Mouse (Mus musculus) stomach, postnatal 0 days (tissue): ENCODE measurements at regions not wholly inside any gene's neighbourhood (a gene's known extent, or its start where the extent isn't known, plus 50 kb on each side); places are given as distances from the start of the nearest gene placed in this dataset.
"Not testable (repeated sequence)": the region's sequence is repeated elsewhere in the genome, so short reads cannot be mapped to it uniquely, and the experiment has no call there.

Experiments
- ATAC-seq: fragments of 200-750 bp; cut with Nextera tagmentation; 2 replicates; pipeline ENCODE4 v1.8.0; 2017; ENCODE audit not compliant: low FRiP score, low TSS enrichment
- DNase-seq: peaks from one replicate; pipeline ENCODE4 v3.0.0-alpha.2; 2016; ENCODE audit warnings: low spot score
- H3K27ac ChIP-seq: fragments of 300-500 bp; sonication (generic); replicated peaks from 2 replicates; pipeline ENCODE4 v1.5.1; 2014; ENCODE audit warnings: mild to moderate bottlenecking, control low read depth
- H3K27me3 ChIP-seq: fragments of 300-500 bp; sonication (generic); 2 replicates; pipeline ENCODE4 v1.6.1; 2014; ENCODE audit warnings: low read length; ENCODE audit not compliant: control insufficient read depth, insufficient read depth
- H3K36me3 ChIP-seq: fragments of 300-500 bp; sonication (generic); 2 replicates; pipeline ENCODE4 v1.6.1; 2014; ENCODE audit warnings: low read length, mixed read lengths; ENCODE audit not compliant: control insufficient read depth, insufficient read depth
- H3K4me1 ChIP-seq: fragments of 300-500 bp; sonication (generic); replicated peaks from 2 replicates; pipeline ENCODE4 v1.6.1; 2014; ENCODE audit warnings: antibody characterized with exemption; ENCODE audit not compliant: control insufficient read depth, insufficient read depth
- H3K4me2 ChIP-seq: fragments of 300-500 bp; sonication (generic); replicated peaks from 2 replicates; pipeline ENCODE4 v1.6.1; 2014; ENCODE audit warnings: low read depth, mild to moderate bottlenecking, control low read depth, moderate library complexity
- H3K4me3 ChIP-seq: fragments of 300-500 bp; sonication (generic); 2 replicates; pipeline ENCODE4 v1.5.1; 2014; ENCODE audit warnings: low read depth, low read length, control low read depth
- H3K9ac ChIP-seq: fragments of 300-500 bp; sonication (generic); 2 replicates; pipeline ENCODE4 v1.6.1; 2014; ENCODE audit warnings: mild to moderate bottlenecking, low read length, control low read depth, mixed read lengths
- H3K9me3 ChIP-seq: fragments of 300-500 bp; sonication (generic); 2 replicates; pipeline ENCODE4 v1.6.1; 2016; ENCODE audit warnings: low read length; ENCODE audit not compliant: control insufficient read depth
- CTCF ChIP-seq: IDR thresholded peaks from 2 replicates; pipeline ENCODE4 v1.5.1; 2016; ENCODE audit warnings: antibody characterized with exemption, low read depth, mild to moderate bottlenecking, moderate library complexity
- EP300 ChIP-seq: optimal IDR thresholded peaks from 2 replicates; pipeline ENCODE3; 2016; ENCODE audit warnings: antibody characterized with exemption
- WGBS: fragments of 180-500 bp; shearing (Covaris S2); extraction: QIAGEN DNeasy Blood & Tissue Kit; methylation state at CpG from one replicate; pipeline ENCODE4 v1.1.7; 2014; 5-methylcytosine and 5-hydroxymethylcytosine counted together

DNA sequence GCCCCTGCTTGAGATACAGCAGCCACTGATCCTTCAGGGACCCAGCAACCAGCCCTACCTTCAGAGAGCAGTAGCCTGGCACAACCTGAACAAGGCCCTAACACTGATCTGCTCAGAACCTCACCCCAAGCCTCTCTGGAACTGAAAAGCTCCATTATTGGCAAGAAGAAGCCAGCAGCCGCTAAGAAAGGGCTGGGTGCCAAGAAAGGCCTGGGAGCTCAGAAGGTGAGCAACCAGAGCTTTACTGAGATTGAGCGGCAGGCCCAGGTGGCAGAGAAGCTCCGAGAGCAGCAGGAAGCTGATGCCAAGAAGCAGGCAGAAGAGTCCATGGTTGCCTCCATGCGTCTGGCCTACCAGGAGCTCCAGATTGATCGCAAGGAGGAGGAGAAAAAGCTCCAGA, 74.4 kb upstream of the Oxtr start:
- not testable (repeated sequence) for H3K9me3 ChIP-seq, ATAC-seq, H3K9ac ChIP-seq, H3K4me1 ChIP-seq, H3K27me3 ChIP-seq, H3K36me3 ChIP-seq, H3K27ac ChIP-seq, H3K4me2 ChIP-seq, DNase-seq, H3K4me3 ChIP-seq
- WGBS: 72% methylated on average over 5 of the region's 5 CpGs

GRCm38 (mm10) chr6:112563659-112564058, 73.9 kb upstream of the Oxtr start:
- not testable (repeated sequence) for DNase-seq, H3K9me3 ChIP-seq, H3K27ac ChIP-seq, H3K4me1 ChIP-seq, H3K4me2 ChIP-seq, ATAC-seq, H3K27me3 ChIP-seq, H3K4me3 ChIP-seq, H3K9ac ChIP-seq, H3K36me3 ChIP-seq
- WGBS: 98% methylated on average over 17 of the region's 17 CpGs

DNA sequence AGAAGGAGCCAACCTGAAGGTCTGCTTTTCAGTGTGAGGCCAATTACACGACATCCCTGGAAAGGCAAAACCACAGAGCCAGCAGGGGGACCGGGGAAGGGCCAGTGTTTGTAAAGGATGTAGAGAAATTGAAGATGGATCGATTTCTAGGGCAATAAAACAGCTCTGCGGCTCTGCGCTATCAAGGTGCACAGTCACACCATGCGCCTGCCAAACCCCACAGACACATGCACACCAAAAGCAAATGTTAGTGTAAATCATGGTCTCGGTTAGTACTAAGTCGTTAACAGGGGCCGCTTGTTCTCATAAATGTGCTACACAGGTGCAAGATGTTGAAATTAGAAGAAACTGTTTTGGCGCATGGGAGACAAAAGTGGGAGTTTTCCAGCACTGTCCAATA, 72.3 kb upstream of the Oxtr start:
- H3K9ac ChIP-seq: no peak overlapping the region
- no peaks in the 10 kb centered on the region for H3K36me3 ChIP-seq
- H3K4me1 ChIP-seq: no peaks in the 10 kb centered on the region
- H3K27me3 ChIP-seq: no peaks in the 10 kb centered on the region
- no peak overlapping the region for H3K4me2 ChIP-seq
- TF ChIP-seq CTCF (no peak), EP300 (no peak)
- ATAC-seq (no peak), DNase-seq (no peak)
- H3K9me3 ChIP-seq: no peaks in the 10 kb centered on the region
- H3K27ac ChIP-seq: no peak overlapping the region
- no peak overlapping the region for H3K4me3 ChIP-seq
- 64% methylated on average over 10 of the region's 10 CpGs for WGBS

GRCm38 (mm10) chr6:112561568-112561967, 71.8 kb upstream of the Oxtr start:
- TF ChIP-seq EP300 (no peak), CTCF (no peak)
- no peak for ATAC-seq
- H3K4me2 ChIP-seq: no peak overlapping the region

DNA sequence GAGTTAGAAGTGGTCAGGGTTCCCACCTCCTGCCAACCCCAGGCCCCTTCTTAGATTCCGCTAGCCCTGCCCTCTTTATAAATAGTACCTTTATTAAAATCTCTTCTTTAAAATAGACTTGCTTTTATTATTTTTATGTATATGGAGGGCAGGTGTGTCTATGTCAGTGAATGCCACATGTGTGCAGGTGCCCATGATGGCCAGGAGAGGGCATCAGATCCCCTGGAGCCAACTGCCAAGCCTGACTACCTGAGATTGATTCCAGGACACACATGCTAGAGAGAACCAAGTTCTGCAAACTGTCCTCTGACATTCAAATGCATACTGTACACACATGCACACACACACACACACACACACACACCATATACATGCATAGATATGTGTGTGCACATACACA, 69.8 kb upstream of the Oxtr start:
- Histone ChIP-seq H3K9me3 (no peaks in the 10 kb centered on the region), H3K4me1 (no peaks in the 10 kb centered on the region), H3K36me3 (no peaks in the 10 kb centered on the region), H3K9ac (no peak overlapping the region), H3K27ac (no peak overlapping the region), H3K4me3 (no peak overlapping the region), H3K4me2 (no peak overlapping the region), H3K27me3 (no peaks in the 10 kb centered on the region)
- WGBS: 94% methylated on average over 1 of the region's 1 CpGs
- DNase-seq (no peak), ATAC-seq (no peak)
- no peak for TF ChIP-seq EP300
- 0 out of 2 replicates have a peak, but pooled peaks have one; percentile 6 for TF ChIP-seq CTCF

More at GRCm38 (mm10) chr6:112561568-112561967, 71.8 kb upstream of the Oxtr start:
- no peak for DNase-seq
- Histone ChIP-seq H3K9ac (no peak overlapping the region), H3K4me3 (no peak overlapping the region), H3K9me3 (no peaks in the 10 kb centered on the region), H3K27me3 (no peaks in the 10 kb centered on the region), H3K36me3 (no peaks in the 10 kb centered on the region), H3K4me1 (no peaks in the 10 kb centered on the region), H3K27ac (no peak overlapping the region)
- 64% methylated on average over 7 of the region's 7 CpGs for WGBS

DNA sequence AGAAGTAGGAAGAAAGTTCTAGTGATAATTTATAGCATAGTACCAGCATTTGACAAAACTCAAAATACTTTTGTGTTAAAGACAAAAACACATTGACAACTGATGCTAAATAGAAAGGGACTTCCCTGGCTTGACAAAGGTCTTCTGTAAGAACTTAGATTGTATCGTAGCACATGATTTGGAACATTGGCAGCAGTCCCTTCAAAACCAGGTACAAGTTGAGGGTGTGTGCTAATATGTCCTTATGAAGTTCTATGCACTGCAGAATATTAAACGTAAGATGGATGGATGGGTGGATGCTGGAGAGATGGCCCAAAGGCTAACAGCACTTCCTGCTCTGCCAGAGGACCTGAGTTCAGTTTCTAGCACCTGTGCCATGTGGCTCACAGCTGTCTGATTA, 67.8 kb upstream of the Oxtr start:
- 82% methylated on average over 2 of the region's 2 CpGs for WGBS
- H3K9ac ChIP-seq: no peak overlapping the region
- no peaks in the 10 kb centered on the region for H3K36me3 ChIP-seq
- no peaks in the 10 kb centered on the region for H3K9me3 ChIP-seq
- H3K27me3 ChIP-seq: no peaks in the 10 kb centered on the region
- no peak for TF ChIP-seq EP300
- no peak for TF ChIP-seq CTCF
- H3K4me3 ChIP-seq: no peak overlapping the region
- no peak overlapping the region for H3K27ac ChIP-seq
- ATAC-seq: no peak
- H3K4me2 ChIP-seq: no peak overlapping the region
- no peaks in the 10 kb centered on the region for H3K4me1 ChIP-seq
- no peak for DNase-seq
